Mouse (Mus musculus) ovary, postnatal 14 days (tissue): ENCODE measurements around the gene Rarb.

Experiments
- DNase-seq: peaks from one replicate; pipeline ENCODE4 v3.0.0; 2022; ENCODE audit warnings: low spot score

Rarb gene

GRCm38 (mm10) chr14:16735331-16736012, 83.5 kb downstream of the Rarb start:
- no peak for DNase-seq

GRCm38 (mm10) chr14:16733595-16734298, 85.2 kb downstream of the Rarb start:
- DNase-seq, result no peak

- DNase-seq, result no peak
Observed at GRCm38 (mm10) chr14:16732054-16732453, 86.9 kb downstream of the Rarb start.

GRCm38 (mm10) chr14:16728175-16728838, 90.6 kb downstream of the Rarb start:
- no peak for DNase-seq

GRCm38 (mm10) chr14:16723991-16724390, 95.0 kb downstream of the Rarb start:
- no peak for DNase-seq

- no peak for DNase-seq
Observed at GRCm38 (mm10) chr14:16717821-16718220, 101.1 kb downstream of the Rarb start.

GRCm38 (mm10) chr14:16714344-16714955, 104.5 kb downstream of the Rarb start:
- DNase-seq, result no peak

- DNase-seq, result no peak
Observed at GRCm38 (mm10) chr14:16713773-16714172, 105.2 kb downstream of the Rarb start.

GRCm38 (mm10) chr14:16699228-16699627, 119.7 kb downstream of the Rarb start:
- no peak for DNase-seq

GRCm38 (mm10) chr14:16695453-16696120, 123.4 kb downstream of the Rarb start:
- peak; percentile 0 for DNase-seq

GRCm38 (mm10) chr14:16678335-16678734, 140.6 kb downstream of the Rarb start:
- no peak for DNase-seq

- DNase-seq, result no peak
Observed at GRCm38 (mm10) chr14:16677081-16677480, 141.9 kb downstream of the Rarb start.

- no peak for DNase-seq
Observed at GRCm38 (mm10) chr14:16670571-16670970, 148.4 kb downstream of the Rarb start.

- no peak for DNase-seq
Observed at GRCm38 (mm10) chr14:16639153-16639943, 179.6 kb downstream of the Rarb start.

GRCm38 (mm10) chr14:16613975-16614374, 205.0 kb downstream of the Rarb start:
- no peak for DNase-seq

- no peak for DNase-seq
Observed at GRCm38 (mm10) chr14:16605480-16605879, 213.5 kb downstream of the Rarb start.

- no peak for DNase-seq
Observed at GRCm38 (mm10) chr14:16604469-16605064, 214.4 kb downstream of the Rarb start.

- DNase-seq, result no peak
Observed at GRCm38 (mm10) chr14:16603040-16603590, 215.8 kb downstream of the Rarb start.

- DNase-seq, result no peak
Observed at GRCm38 (mm10) chr14:16599224-16599623, 219.7 kb downstream of the Rarb start.

GRCm38 (mm10) chr14:16598074-16598501, 220.9 kb downstream of the Rarb start:
- DNase-seq, result no peak
